In genomic region chr3:34527546-34527945, GRCm38 (mm10) we compare ENCODE assay signal across 28 mouse cellular contexts.
"Had no signal": no experiment of that assay in that cellular context is flagged by ENCODE, and none has a peak within 500 bp of the region (broad histone marks: within the 10 kb centered on the region; RNA-seq: fewer than 3 reads in every experiment).

No protein-coding gene starts in this region.

- H3K4me2 ChIP-seq: embryonic facial prominence, embryonic 12.5 days; embryonic facial prominence, embryonic 13.5 days; embryonic facial prominence, embryonic 15.5 days; forebrain, embryonic 12.5 days; forebrain, embryonic 13.5 days; forebrain, embryonic 15.5 days had no signal

- H3K36me3 ChIP-seq: embryonic facial prominence, embryonic 10.5 days; embryonic facial prominence, embryonic 12.5 days; embryonic facial prominence, embryonic 13.5 days; embryonic facial prominence, embryonic 15.5 days; forebrain, embryonic 10.5 days; forebrain, embryonic 12.5 days had no signal

- DNase-seq: cerebellum, adult 2 months; cerebellum, adult 8-10 months; cerebellum, adult 9-10 months; cerebellum, adult 9-11 months; cerebellum, postnatal 10 days; cerebellum, postnatal 14 days; cerebellum, postnatal 25 days; cerebellum, postnatal 36 days; embryo, embryonic 11 days; forebrain, postnatal 0 days; gastrocnemius, adult 2 months; gastrocnemius, postnatal 10 days; gastrocnemius, postnatal 14 days; gastrocnemius, postnatal 25 days; gastrocnemius, postnatal 36 days; heart, adult 18-20 months; heart, adult 2 months had no signal

- H3K27me3 ChIP-seq: embryonic facial prominence, embryonic 12.5 days; embryonic facial prominence, embryonic 13.5 days; embryonic facial prominence, embryonic 15.5 days; forebrain, embryonic 13.5 days; forebrain, embryonic 15.5 days had no signal

- H3K9ac ChIP-seq: embryonic facial prominence, embryonic 12.5 days; embryonic facial prominence, embryonic 13.5 days; embryonic facial prominence, embryonic 15.5 days; forebrain, embryonic 12.5 days; forebrain, embryonic 13.5 days; forebrain, embryonic 15.5 days; forebrain, postnatal 0 days had no signal

- H3K4me3 ChIP-seq: embryonic facial prominence, embryonic 10.5 days; embryonic facial prominence, embryonic 12.5 days; embryonic facial prominence, embryonic 13.5 days; embryonic facial prominence, embryonic 15.5 days; erythroblast, embryonic 14.5 days; forebrain, embryonic 10.5 days; forebrain, embryonic 12.5 days; forebrain, embryonic 13.5 days; forebrain, embryonic 15.5 days; gastrocnemius, adult 2 months; heart, adult 2 months had no signal

- H3K27ac ChIP-seq: embryonic facial prominence, embryonic 10.5 days; embryonic facial prominence, embryonic 12.5 days; embryonic facial prominence, embryonic 13.5 days; embryonic facial prominence, embryonic 15.5 days; forebrain, embryonic 10.5 days; forebrain, embryonic 12.5 days; forebrain, embryonic 13.5 days; forebrain, embryonic 15.5 days; gastrocnemius, adult 2 months; heart, adult 2 months had no signal

- H3K9me3 ChIP-seq: forebrain, embryonic 12.5 days had no signal

- ATAC-seq: forebrain, embryonic 13.5 days; forebrain, embryonic 14.5 days; forebrain, embryonic 15.5 days; forebrain, embryonic 16.5 days; forebrain, postnatal 0 days had no signal
